In the genomic region with DNA sequence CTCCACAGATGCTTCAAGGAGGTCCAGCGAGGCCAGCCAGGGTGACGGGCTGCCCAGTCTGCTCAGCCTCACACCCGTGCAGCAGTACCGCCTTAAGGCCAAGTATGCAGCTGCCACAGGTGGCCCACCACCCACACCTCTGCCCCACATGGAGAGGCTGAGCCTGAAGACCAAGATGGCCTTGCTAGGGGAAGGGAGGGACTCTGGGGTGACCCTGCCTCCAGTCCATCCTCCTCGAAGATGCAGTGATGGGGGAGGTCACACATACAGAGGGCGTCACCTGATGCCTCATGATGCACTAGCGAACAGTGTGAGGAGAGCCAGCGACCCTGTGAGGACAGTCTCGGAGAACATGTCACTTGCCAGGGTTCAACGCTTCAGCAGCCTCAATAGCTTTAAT, we compare ENCODE assay signal across 24 mouse cellular contexts.
DNase-seq lines count a peak whose midpoint lies in the region; ATAC-seq and TF ChIP-seq lines count a peak whose summit lies in the region.
"Had no signal": no experiment of that assay in that cellular context is flagged by ENCODE, and none has a peak within 500 bp of the region (broad histone marks: within the 10 kb centered on the region; RNA-seq: fewer than 3 reads in every experiment).

No protein-coding gene starts in this region.

- H3K27me3 ChIP-seq in heart, postnatal 0 days (ENCODE audit: control insufficient read depth, insufficient read depth, low read length), result no peaks in the 10 kb centered on the region
- no peaks in the 10 kb centered on the region for H3K27me3 ChIP-seq in heart, embryonic 12.5 days (replicated peaks)
- H3K27me3 ChIP-seq in limb, embryonic 13.5 days, result no peaks in the 10 kb centered on the region
- no peaks in the 10 kb centered on the region for H3K27me3 ChIP-seq in limb, embryonic 10.5 days (ENCODE audit: low read depth, poor library complexity, severe bottlenecking)
- H3K27me3 ChIP-seq in neural tube, embryonic 12.5 days (replicated peaks), result no peaks in the 10 kb centered on the region
- H3K27me3 ChIP-seq: heart, embryonic 13.5 days; intestine, embryonic 15.5 days had no signal

- no peak for TF ChIP-seq CTCF in heart, postnatal 0 days (IDR thresholded peaks at IDR 0.05; ENCODE audit: low read depth)

- H3K4me2 ChIP-seq in heart, postnatal 0 days (ENCODE audit: low read depth, low read length), result no peak overlapping the region
- H3K4me2 ChIP-seq in heart, embryonic 12.5 days, result no peak overlapping the region
- H3K4me2 ChIP-seq in limb, embryonic 13.5 days (replicated peaks), result no peak overlapping the region
- H3K4me2 ChIP-seq in neural tube, embryonic 12.5 days (replicated peaks), result no peak overlapping the region
- H3K4me2 ChIP-seq: heart, embryonic 13.5 days; intestine, embryonic 15.5 days; liver, embryonic 11.5 days had no signal

- no peak for DNase-seq in heart, postnatal 0 days (ENCODE audit: low spot score)
- no peak for DNase-seq in limb, embryonic 10.5 days (ENCODE audit: low spot score)
- DNase-seq in neural tube, embryonic 10.5 days (ENCODE audit: extremely low spot score, low spot score), result no peak
- no peak for DNase-seq in right cerebral cortex, postnatal 25 days
- DNase-seq: adrenal gland, postnatal 25 days; cerebellum, adult 9-10 months; gastrocnemius, postnatal 25 days; heart, adult 18-20 months; kidney, adult 9 months; liver, postnatal 0 days; lung, postnatal 14 days; right cerebral cortex, postnatal 14 days; spleen, adult 18-20 months; thymus, postnatal 14 days had no signal

- no peaks in the 10 kb centered on the region for H3K9me3 ChIP-seq in heart, postnatal 0 days (replicated peaks; ENCODE audit: control insufficient read depth, low read length)
- H3K9me3 ChIP-seq in heart, embryonic 12.5 days (replicated peaks), result 0 out of 2 replicates have a peak, but pooled peaks cover 2% of the 10 kb centered on the region
- 0 out of 2 replicates have a peak, but pooled peaks cover 12% of the 10 kb centered on the region for H3K9me3 ChIP-seq in limb, embryonic 13.5 days
- H3K9me3 ChIP-seq in limb, embryonic 10.5 days (replicated peaks), result no peaks in the 10 kb centered on the region
- no peaks in the 10 kb centered on the region for H3K9me3 ChIP-seq in neural tube, embryonic 12.5 days
- H3K9me3 ChIP-seq: heart, embryonic 13.5 days; intestine, embryonic 15.5 days had no signal

- 85% methylated on average over 10 of the region's 10 CpGs for WGBS in heart, postnatal 0 days
- 92% methylated on average over 10 of the region's 10 CpGs for WGBS in heart, embryonic 12.5 days
- 95% methylated on average over 10 of the region's 10 CpGs for WGBS in limb, embryonic 13.5 days
- WGBS in limb, embryonic 10.5 days, result 96% methylated on average over 10 of the region's 10 CpGs
- WGBS in neural tube, embryonic 12.5 days, result 96% methylated on average over 10 of the region's 10 CpGs

- H3K36me3 ChIP-seq in heart, postnatal 0 days (replicated peaks; ENCODE audit: control insufficient read depth, insufficient read depth, low read length), result no peaks in the 10 kb centered on the region
- peaks cover 38% of the 10 kb centered on the region for H3K36me3 ChIP-seq in heart, embryonic 12.5 days
- peaks cover 98% of the 10 kb centered on the region for H3K36me3 ChIP-seq in limb, embryonic 13.5 days
- peaks cover 99% of the 10 kb centered on the region for H3K36me3 ChIP-seq in limb, embryonic 10.5 days
- peaks cover 66% of the 10 kb centered on the region for H3K36me3 ChIP-seq in neural tube, embryonic 12.5 days

- no peak overlapping the region for H3K9ac ChIP-seq in heart, postnatal 0 days (replicated peaks; ENCODE audit: low read depth, low read length)
- no peak overlapping the region for H3K9ac ChIP-seq in heart, embryonic 12.5 days
- H3K9ac ChIP-seq in limb, embryonic 13.5 days, result no peak overlapping the region
- H3K9ac ChIP-seq in neural tube, embryonic 12.5 days, result no peak overlapping the region
- H3K9ac ChIP-seq: heart, embryonic 13.5 days; intestine, embryonic 15.5 days; liver, postnatal 0 days had no signal

- TF ChIP-seq EP300 in heart, postnatal 0 days (IDR thresholded peaks at IDR 0.05; ENCODE audit: low read depth), result no peak

- H3K4me3 ChIP-seq in heart, postnatal 0 days (ENCODE audit: low read depth, low read length), result no peak overlapping the region
- H3K4me3 ChIP-seq in heart, embryonic 12.5 days, result no peak overlapping the region
- H3K4me3 ChIP-seq in limb, embryonic 13.5 days, result no peak overlapping the region
- H3K4me3 ChIP-seq in limb, embryonic 10.5 days, result no peak overlapping the region
- no peak overlapping the region for H3K4me3 ChIP-seq in neural tube, embryonic 12.5 days
- H3K4me3 ChIP-seq: forebrain, embryonic 10.5 days; heart, embryonic 13.5 days; intestine, embryonic 15.5 days; myocyte had no signal

- no peaks in the 10 kb centered on the region for H3K4me1 ChIP-seq in heart, postnatal 0 days (ENCODE audit: control insufficient read depth, insufficient read depth)
- no peaks in the 10 kb centered on the region for H3K4me1 ChIP-seq in heart, embryonic 12.5 days (replicated peaks)
- no peaks in the 10 kb centered on the region for H3K4me1 ChIP-seq in limb, embryonic 13.5 days
- H3K4me1 ChIP-seq in limb, embryonic 10.5 days, result no peaks in the 10 kb centered on the region
- no peaks in the 10 kb centered on the region for H3K4me1 ChIP-seq in neural tube, embryonic 12.5 days
- H3K4me1 ChIP-seq: heart, embryonic 13.5 days; intestine, embryonic 15.5 days had no signal

- H3K27ac ChIP-seq in heart, postnatal 0 days (ENCODE audit: low read depth), result no peak overlapping the region
- no peak overlapping the region for H3K27ac ChIP-seq in heart, embryonic 12.5 days (ENCODE audit: poor library complexity, severe bottlenecking)
- H3K27ac ChIP-seq in limb, embryonic 13.5 days, result no peak overlapping the region
- no peak overlapping the region for H3K27ac ChIP-seq in limb, embryonic 10.5 days
- no peak overlapping the region for H3K27ac ChIP-seq in neural tube, embryonic 12.5 days
- H3K27ac ChIP-seq: forebrain, embryonic 10.5 days; heart, embryonic 13.5 days; intestine, embryonic 15.5 days had no signal

- peak; percentile 39; the same call in 1 of the 2 replicates for ATAC-seq in heart, postnatal 0 days (ENCODE audit: insufficient read depth, low read depth)
- no peak for ATAC-seq in heart, embryonic 12.5 days (ENCODE audit: insufficient number of reproducible peaks, low FRiP score)
- ATAC-seq in limb, embryonic 13.5 days (ENCODE audit: low FRiP score, low read depth), result peak; percentile 54
- 0 out of 2 replicates have a peak, but pooled peaks have one; percentile 39 for ATAC-seq in neural tube, embryonic 12.5 days (ENCODE audit: low FRiP score, low read depth)
- ATAC-seq: CD4-positive, CD25-positive, alpha-beta regulatory T cell, adult 4 months; hindbrain, embryonic 16.5 days; intestine, embryonic 15.5 days; liver, postnatal 0 days had no signal
